Mouse (Mus musculus): ENCODE results near the gene Gm28308.

DNA sequence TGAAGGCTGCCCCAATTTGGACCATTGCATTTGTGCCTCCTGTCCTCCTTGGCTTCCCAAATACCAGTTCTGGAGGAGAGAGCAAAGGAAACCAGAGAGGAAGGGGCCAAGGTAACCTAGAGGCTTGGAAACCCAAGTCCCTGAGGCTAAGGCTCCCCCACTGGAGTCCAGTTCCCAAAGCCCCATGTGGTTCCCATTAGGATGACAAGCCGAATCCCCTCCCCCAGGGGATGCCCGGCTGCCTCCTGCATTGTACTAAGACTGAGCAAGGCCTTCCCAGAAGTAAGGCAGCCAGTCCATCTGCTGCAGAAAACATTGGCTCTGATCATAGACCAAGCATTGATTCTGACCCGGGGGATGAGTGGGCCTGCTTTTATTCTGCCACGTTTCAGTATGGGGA, 41.8 kb downstream of the Gm28308 start:
- TF ChIP-seq CTCF (IDR thresholded peaks at IDR 0.05; ENCODE audit: low read depth) (no peak), EP300 (IDR thresholded peaks at IDR 0.05; ENCODE audit: low read depth) (no peak)
